Mouse (Mus musculus): Measurements from ENCODE around the gene Nat8f6. TPM values are rescaled to one million over a fixed set of nuclear protein-coding genes. Genes with fewer than 3 reads are reported as not detected.
"Not testable (repeated sequence)": the region's sequence is repeated elsewhere in the genome, so short reads cannot be mapped to it uniquely, and the experiment has no call there.

Nat8f6 gene
- 1 to 10 TPM; 1.0 to 1.1 TPM for total RNA-seq (2021)
- long read RNA-seq, experiment 1, result 0 reads
- long read RNA-seq, experiment 2, result 0 reads

DNA sequence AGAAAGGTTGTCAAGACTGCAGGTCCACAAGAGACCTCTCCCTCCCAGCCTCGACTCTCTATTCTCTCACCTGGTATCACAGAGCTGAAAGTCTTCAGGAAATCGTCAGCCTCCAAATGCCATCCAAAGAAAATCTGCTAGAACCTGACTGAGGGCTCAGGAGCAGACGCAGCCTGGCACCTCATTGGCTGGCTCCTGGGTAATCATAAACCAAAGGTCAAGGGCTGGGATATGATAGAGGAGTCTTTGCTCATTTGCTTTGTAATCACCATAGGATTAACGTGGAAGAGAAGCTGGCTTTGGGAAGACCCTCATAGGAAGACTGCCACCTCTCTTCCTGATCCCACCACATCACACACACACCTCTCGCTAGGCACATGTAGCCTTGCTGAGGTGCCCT lies at the start of gene Nat8f6, which contains the start of gene Nat8f5:
Gene Nat8f6 (minus strand): TSS at position 118 of the 400 bp plus-strand sequence.
Gene Nat8f5 (minus strand): TSS at position 136 of the 400 bp plus-strand sequence.
- DNase-seq (ENCODE audit: low spot score in 2 of 2), result no peak
- intact Hi-C loops (cut with DNase I), result no loop called here

DNA sequence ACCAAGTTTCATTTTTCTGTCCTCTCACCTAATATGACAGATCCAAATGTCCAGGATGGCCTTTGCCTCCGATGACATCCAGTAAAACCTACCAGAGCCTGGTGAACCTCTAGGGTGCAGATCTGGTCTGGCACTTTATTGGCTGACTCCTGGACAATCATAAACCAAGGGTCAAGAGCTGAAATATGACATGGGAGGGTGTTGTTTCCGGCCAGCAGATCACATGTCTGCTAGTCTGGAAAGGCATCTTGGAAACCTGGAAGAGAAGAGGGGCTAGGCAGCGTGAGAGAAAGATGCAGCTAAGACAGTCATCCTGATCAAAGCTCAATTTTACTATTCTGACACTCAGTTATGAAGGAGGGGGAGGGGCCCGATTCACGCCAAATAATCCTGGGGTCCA lies 48.3 kb upstream of the Nat8f6 start, which contains the start of gene Nat8f2:
Gene Nat8f2 (minus strand): TSS at position 153 of the 400 bp plus-strand sequence.
- DNase-seq (ENCODE audit: low spot score in 2 of 2); intact Hi-C loops (cut with DNase I): not testable (repeated sequence)

DNA sequence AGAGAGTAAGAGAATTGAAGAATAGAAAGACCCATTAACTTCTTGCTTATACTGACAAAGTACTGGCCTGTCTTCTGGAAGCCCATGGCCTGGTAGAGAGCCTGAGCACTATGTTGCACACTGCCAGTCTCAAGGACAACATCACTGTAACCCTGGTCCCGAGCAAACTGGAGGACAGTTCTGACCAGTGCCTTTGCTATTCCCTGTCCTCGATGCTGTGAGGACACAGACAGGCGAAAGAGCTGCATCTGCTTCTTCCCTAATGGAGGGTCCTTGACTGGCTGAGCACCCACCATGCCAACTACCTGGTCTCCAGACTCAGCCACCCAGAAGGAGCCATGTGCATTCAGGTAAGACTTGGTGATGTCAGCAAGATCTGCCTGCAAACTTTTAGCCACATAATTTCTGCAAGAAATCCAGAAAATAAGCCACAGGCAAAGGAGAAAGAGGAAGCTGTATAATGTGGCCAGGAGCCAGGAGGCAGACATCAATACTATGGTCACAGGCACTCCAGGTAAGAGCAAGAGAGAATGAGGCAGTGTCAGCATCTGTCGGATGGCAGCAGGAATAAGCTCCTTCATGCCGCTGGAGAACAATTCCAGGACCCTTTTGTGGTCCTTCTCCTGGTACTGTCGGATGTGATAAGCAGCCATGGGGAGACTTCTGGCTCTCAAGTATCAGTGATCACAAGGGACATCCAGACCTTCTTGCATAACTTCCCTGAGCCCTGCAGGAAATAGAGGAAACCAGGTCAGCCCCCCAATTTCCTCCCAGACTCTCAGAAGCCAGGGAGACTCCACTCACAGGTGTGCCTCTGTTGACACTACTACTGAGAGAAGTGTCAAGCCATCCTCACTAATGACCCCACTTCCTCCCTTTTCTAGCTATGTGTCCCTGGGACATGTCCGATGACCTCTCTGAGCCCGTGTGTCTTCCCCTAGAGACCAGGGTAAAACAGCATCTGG lies 47.3 kb upstream of the Nat8f6 start:
- intact Hi-C loops (cut with DNase I), result no loop called here
- DNase-seq (ENCODE audit: low spot score in 2 of 2), result no peak

GRCm38 (mm10) chr6:85866995-85867394 lies 46.2 kb upstream of the Nat8f6 start:
- intact Hi-C loops (cut with DNase I), result not testable (repeated sequence)

GRCm38 (mm10) chr6:85866166-85866565 lies 45.4 kb upstream of the Nat8f6 start:
- intact Hi-C loops (cut with DNase I); DNase-seq (ENCODE audit: low spot score in 2 of 2): not testable (repeated sequence)

More at GRCm38 (mm10) chr6:85866995-85867394, 46.2 kb upstream of the Nat8f6 start:
- DNase-seq (ENCODE audit: low spot score in 2 of 2), result not testable (repeated sequence)

DNA sequence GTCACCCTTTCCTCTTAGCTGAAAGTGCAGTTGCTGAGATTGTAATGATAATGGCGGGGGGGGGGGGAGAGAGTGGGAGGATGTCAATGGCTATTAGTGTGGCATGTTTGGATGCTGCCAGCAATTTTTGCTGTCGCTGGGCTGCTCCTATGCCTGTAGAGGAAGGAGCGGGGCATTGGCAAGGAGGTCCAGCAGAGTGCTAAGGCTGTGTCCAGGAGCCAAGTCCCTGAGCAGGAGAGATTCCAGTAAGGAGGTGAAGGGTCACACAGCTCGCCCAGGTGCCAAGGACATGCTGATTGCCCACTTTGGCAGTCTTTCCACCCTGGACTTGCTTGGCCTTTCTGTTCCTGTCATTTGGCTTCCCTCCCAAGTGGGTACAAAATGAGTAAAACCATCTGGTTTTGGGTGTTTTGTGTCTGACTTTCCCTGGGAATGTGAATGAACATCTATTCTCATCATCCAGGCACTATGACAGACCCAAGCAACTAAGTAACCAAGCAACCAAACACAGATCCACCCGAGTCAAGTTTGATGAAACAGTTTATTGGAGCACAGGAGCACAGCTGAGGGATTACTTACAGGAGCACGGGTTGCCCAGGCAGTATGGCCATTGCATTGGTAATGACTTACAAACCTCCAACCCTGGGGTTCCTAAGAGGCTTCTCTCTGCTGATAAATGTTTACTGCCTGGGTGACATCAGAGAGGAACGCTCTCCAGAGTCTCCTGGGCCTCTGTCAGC lies 44.3 kb upstream of the Nat8f6 start:
- DNase-seq (ENCODE audit: low spot score in 2 of 2), result peak; percentile 8 to 21

DNA sequence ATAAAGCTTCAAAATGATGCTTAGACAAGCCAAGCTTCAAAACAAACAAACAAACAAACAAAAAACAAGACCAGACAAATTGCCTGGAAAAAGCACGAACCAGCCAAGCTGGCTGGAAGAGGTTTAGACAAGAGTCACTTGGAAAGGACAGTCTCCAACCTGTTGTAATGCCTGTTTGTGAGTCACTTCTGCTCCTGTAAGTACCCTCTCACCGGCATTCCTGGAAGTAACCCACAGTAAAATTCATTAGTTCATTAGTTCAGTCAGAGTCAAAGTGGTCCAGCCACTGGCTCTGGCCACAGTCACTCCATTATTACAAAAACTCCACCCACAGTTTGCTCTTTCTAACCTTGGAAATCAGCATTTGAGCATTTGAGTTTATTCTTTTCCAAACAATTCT lies 43.1 kb upstream of the Nat8f6 start:
- intact Hi-C loops (cut with DNase I), result no loop called here
- DNase-seq (ENCODE audit: low spot score in 2 of 2), result no peak

More for the DNA sequence above, 44.3 kb upstream of the Nat8f6 start:
- intact Hi-C loops (cut with DNase I), result not testable (repeated sequence)

- intact Hi-C loops (cut with DNase I), result no loop called here
- no peak for DNase-seq (ENCODE audit: low spot score in 2 of 2)
Observed at GRCm38 (mm10) chr6:85863136-85863535, 42.4 kb upstream of the Nat8f6 start.

- intact Hi-C loops (cut with DNase I), result no loop called here
- DNase-seq (ENCODE audit: low spot score in 2 of 2), result peak in 1 of 2 experiments; percentile 17
Observed at GRCm38 (mm10) chr6:85862565-85862964, 41.8 kb upstream of the Nat8f6 start.

- intact Hi-C loops (cut with DNase I), result no loop called here
- DNase-seq (ENCODE audit: low spot score in 2 of 2), result no peak
Observed at GRCm38 (mm10) chr6:85861247-85861646, 40.5 kb upstream of the Nat8f6 start.

GRCm38 (mm10) chr6:85856194-85856678 lies 35.5 kb upstream of the Nat8f6 start:
- peak; percentile 57 to 74 for DNase-seq (ENCODE audit: low spot score in 2 of 2)
- intact Hi-C loops (cut with DNase I), result no loop called here

- DNase-seq (ENCODE audit: low spot score in 2 of 2), result no peak
- intact Hi-C loops (cut with DNase I), result no loop called here
Observed at GRCm38 (mm10) chr6:85853481-85853880, 32.7 kb upstream of the Nat8f6 start.

GRCm38 (mm10) chr6:85851062-85851773 lies 30.5 kb upstream of the Nat8f6 start:
- DNase-seq (ENCODE audit: low spot score in 2 of 2), result no peak
- intact Hi-C loops (cut with DNase I), result no loop called here

DNA sequence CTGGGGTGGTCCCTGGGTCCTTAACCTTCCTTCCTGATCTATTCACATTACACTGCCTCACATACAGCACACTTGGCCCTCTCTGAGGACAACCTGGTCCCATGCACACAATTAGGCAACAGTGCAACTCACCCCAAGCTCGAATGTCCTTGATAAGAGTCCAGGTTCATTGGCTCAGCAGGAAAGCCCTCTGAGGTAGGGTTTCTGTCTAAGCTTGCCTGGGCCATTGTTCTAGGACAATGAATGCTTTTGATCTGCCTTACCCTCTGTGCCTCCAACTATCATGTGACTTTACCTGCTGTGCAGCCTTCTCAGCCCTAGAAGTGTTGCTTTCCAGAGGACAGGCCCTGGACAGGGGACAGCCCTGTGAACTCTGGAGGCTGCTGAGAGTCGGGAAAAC lies 28.5 kb upstream of the Nat8f6 start:
- intact Hi-C loops (cut with DNase I), result no loop called here
- no peak for DNase-seq (ENCODE audit: low spot score in 2 of 2)

DNA sequence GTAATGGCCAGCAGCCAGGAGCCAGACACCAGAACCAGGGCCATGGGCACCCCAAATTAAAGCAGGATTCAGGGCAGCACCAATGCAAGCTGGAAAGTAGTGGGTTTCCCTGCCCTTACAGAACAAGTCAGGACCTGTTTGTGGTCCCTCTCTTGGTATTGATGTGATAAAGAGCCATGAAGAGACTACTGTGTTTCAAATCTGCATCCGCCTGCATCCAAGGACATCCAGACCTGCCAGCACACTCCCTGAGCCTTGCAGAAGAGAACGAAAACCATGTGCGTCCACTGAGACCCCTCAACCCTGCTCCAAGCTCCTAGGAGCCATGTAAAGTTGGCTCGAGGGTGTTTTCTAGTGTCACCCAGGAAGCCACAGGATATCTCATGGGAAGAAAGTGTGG lies 27.4 kb upstream of the Nat8f6 start:
- no peak for DNase-seq (ENCODE audit: low spot score in 2 of 2)
- intact Hi-C loops (cut with DNase I), result no loop called here

DNA sequence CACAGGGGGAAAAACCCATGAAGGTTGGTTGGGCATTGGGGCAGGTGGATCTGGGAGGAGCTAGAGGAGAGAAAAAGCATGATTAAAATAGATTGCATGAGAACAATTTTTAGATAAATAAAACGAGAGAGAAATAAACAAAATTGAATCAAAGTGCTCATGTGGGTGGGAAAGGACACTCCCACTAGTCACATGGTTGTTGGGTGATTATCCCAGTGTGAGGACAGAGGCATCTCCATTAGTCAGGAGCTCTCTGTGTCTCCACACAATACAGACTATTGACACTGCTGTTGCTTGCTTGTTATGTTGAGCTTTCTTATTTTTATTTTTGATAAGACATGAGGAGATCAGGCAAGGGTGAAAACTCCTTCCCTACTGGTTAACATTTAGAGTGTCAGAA lies 26.2 kb upstream of the Nat8f6 start:
- DNase-seq (ENCODE audit: low spot score in 2 of 2), result no peak
- intact Hi-C loops (cut with DNase I), result no loop called here

DNA sequence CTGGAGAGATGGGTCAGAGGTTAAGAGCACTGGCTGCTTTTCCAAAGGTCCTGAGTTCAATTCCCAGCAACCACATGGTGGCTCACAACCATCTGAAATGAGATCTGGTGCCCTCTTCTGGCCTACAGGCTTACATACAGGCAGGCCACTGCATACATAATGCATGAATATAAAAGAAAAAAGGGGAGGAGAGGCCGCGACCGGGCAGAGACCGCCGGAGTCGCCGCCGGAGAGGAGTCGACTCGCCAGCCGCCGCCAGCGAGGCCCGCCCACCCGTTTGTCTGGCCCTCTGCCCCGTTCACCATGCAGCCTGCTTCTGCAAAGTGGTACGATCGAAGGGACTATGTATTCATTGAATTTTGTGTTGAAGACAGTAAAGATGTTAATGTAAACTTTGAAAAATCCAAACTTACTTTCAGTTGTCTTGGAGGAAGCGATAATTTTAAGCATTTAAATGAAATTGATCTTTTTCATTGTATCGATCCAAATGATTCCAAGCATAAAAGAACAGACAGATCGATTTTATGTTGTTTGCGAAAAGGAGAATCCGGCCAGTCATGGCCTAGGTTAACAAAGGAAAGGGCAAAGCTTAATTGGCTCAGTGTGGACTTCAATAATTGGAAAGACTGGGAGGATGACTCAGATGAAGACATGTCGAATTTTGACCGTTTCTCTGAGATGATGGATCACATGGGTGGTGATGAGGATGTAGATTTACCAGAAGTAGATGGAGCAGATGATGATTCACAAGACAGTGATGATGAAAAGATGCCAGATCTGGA lies 23.1 kb upstream of the Nat8f6 start:
- DNase-seq (ENCODE audit: low spot score in 2 of 2); intact Hi-C loops (cut with DNase I): not testable (repeated sequence)

DNA sequence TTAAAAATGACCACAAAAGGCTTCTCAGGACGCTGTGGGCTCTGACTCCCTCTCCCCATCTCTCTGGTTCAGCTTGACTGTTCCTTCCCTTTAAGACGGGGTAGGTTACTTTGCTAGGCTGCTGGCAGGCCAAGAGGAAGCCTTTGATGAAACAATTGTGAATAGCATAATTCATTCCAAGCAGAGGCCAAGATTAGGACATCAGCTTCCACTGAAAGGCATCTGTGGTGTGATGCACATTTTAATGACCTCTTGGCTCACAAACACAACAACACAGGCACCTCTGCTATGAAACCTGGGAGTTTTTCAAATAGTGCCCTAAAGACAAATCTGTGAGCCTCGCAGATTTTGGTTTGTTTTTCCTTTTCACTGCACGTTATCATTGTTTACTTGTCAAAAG lies 19.2 kb upstream of the Nat8f6 start:
- intact Hi-C loops (cut with DNase I), result loop anchor here (2.0 to 10.0 kb wide), 2 partner anchors 55 to 175 kb away; partner anchors contain the start of gene Figla
- DNase-seq (ENCODE audit: low spot score in 2 of 2), result peak; percentile 8 to 49

Data from left cerebral cortex, postnatal 14 days (tissue).